Mouse (Mus musculus) urinary bladder, postnatal 25 days (tissue): ENCODE measurements at regions not wholly inside any gene's neighbourhood (a gene's known extent, or its start where the extent isn't known, plus 50 kb on each side); places are given as distances from the start of the nearest gene placed in this dataset.

ENCODE experiments used
- DNase-seq: peaks from one replicate; pipeline ENCODE4 v3.0.0; 2022; ENCODE audit warnings: low spot score

- DNase-seq: peak; percentile 39
Observed at GRCm38 (mm10) chr17:88256599-88257544, 183.6 kb upstream of the Foxn2 start.

GRCm38 (mm10) chr17:88258361-88258796, 182.1 kb upstream of the Foxn2 start:
- no peak for DNase-seq

GRCm38 (mm10) chr17:88260176-88260575, 180.3 kb upstream of the Foxn2 start:
- DNase-seq: no peak

- DNase-seq: no peak
Observed at GRCm38 (mm10) chr17:88260826-88261225, 179.7 kb upstream of the Foxn2 start.

GRCm38 (mm10) chr17:88261556-88261955, 179.0 kb upstream of the Foxn2 start:
- no peak for DNase-seq

- DNase-seq: no peak
Observed at GRCm38 (mm10) chr17:88262326-88263187, 178.0 kb upstream of the Foxn2 start.

- DNase-seq: no peak
Observed at GRCm38 (mm10) chr17:88265291-88265690, 175.2 kb upstream of the Foxn2 start.

GRCm38 (mm10) chr17:88268216-88268615, 172.3 kb upstream of the Foxn2 start:
- DNase-seq: no peak

- no peak for DNase-seq
Observed at GRCm38 (mm10) chr17:88268802-88269201, 171.7 kb upstream of the Foxn2 start.

GRCm38 (mm10) chr17:88270896-88271295, 169.6 kb upstream of the Foxn2 start:
- DNase-seq: no peak

GRCm38 (mm10) chr17:88272161-88272560, 168.3 kb upstream of the Foxn2 start:
- DNase-seq: no peak

GRCm38 (mm10) chr17:88273520-88273919, 167.0 kb upstream of the Foxn2 start:
- DNase-seq: no peak

GRCm38 (mm10) chr17:88274003-88274698, 166.4 kb upstream of the Foxn2 start:
- no peak for DNase-seq

- no peak for DNase-seq
Observed at GRCm38 (mm10) chr17:88274720-88275433, 165.6 kb upstream of the Foxn2 start.

- DNase-seq: no peak
Observed at GRCm38 (mm10) chr17:88279656-88280055, 160.9 kb upstream of the Foxn2 start.

- no peak for DNase-seq
Observed at GRCm38 (mm10) chr17:88282711-88283110, 157.8 kb upstream of the Foxn2 start.

GRCm38 (mm10) chr17:88284477-88284876, 156.0 kb upstream of the Foxn2 start:
- DNase-seq: no peak

GRCm38 (mm10) chr17:88287861-88288260, 152.7 kb upstream of the Foxn2 start:
- no peak for DNase-seq

GRCm38 (mm10) chr17:88297520-88297919, 143.0 kb upstream of the Foxn2 start:
- DNase-seq: no peak

GRCm38 (mm10) chr17:88303991-88304390, 136.5 kb upstream of the Foxn2 start:
- DNase-seq: no peak

- DNase-seq: no peak
Observed at GRCm38 (mm10) chr17:88305165-88305564, 135.3 kb upstream of the Foxn2 start.
